Mouse (Mus musculus): ENCODE results near the gene Vmn2r69.

The Vmn2r69 gene

GRCm38 (mm10) chr7:85415820-85416219 lies at the start of gene Vmn2r69:
Gene Vmn2r69, minus strand, starts transcription at chr7:85415920.
- in situ Hi-C loops (cut with MboI, MseI), result no loop called here
